ENCODE assay signal across 25 mouse cellular contexts in genomic region chr15:98131942-98132655, GRCm38 (mm10). TPM values are rescaled to one million over a fixed set of nuclear protein-coding genes. Genes with fewer than 3 reads are reported as not detected.
DNase-seq lines count a peak whose midpoint lies in the region; ATAC-seq and TF ChIP-seq lines count a peak whose summit lies in the region.
"Had no signal": no experiment of that assay in that cellular context is flagged by ENCODE, and none has a peak within 500 bp of the region (broad histone marks: within the 10 kb centered on the region; RNA-seq: fewer than 3 reads in every experiment).

No protein-coding gene starts in this region.

- peak; percentile 31; the same call in 1 of the 2 replicates for ATAC-seq in heart, postnatal 0 days (ENCODE audit: insufficient read depth, low read depth)
- ATAC-seq in heart, embryonic 12.5 days (ENCODE audit: insufficient number of reproducible peaks, low FRiP score) = no peak
- 0 out of 2 replicates have a peak, but pooled peaks have one; percentile 30 for ATAC-seq in stomach, postnatal 0 days (ENCODE audit: low FRiP score, low TSS enrichment)
- ATAC-seq in forebrain, embryonic 15.5 days (replicated peaks) = no peak
- ATAC-seq: forebrain, postnatal 0 days; inflammation-experienced regulatory T-cells, adult 6 months; liver, postnatal 0 days; midbrain, embryonic 13.5 days had no signal

- H3K27ac ChIP-seq in heart, postnatal 0 days (ENCODE audit: low read depth) = no peak overlapping the region
- no peak overlapping the region for H3K27ac ChIP-seq in heart, embryonic 12.5 days (ENCODE audit: poor library complexity, severe bottlenecking)
- no peak overlapping the region for H3K27ac ChIP-seq in stomach, postnatal 0 days (replicated peaks)
- H3K27ac ChIP-seq in forebrain, embryonic 15.5 days (replicated peaks) = no peak overlapping the region
- no peak overlapping the region for H3K27ac ChIP-seq in embryonic facial prominence, embryonic 10.5 days (replicated peaks)
- H3K27ac ChIP-seq: forebrain, embryonic 10.5 days; heart, embryonic 10.5 days; hindbrain, embryonic 14.5 days; limb, embryonic 12.5 days; midbrain, embryonic 13.5 days; stomach, embryonic 15.5 days had no signal

- no peaks in the 10 kb centered on the region for H3K4me1 ChIP-seq in heart, postnatal 0 days (ENCODE audit: control insufficient read depth, insufficient read depth)
- no peaks in the 10 kb centered on the region for H3K4me1 ChIP-seq in heart, embryonic 12.5 days (replicated peaks)
- no peaks in the 10 kb centered on the region for H3K4me1 ChIP-seq in stomach, postnatal 0 days (replicated peaks; ENCODE audit: control insufficient read depth, insufficient read depth)
- no peaks in the 10 kb centered on the region for H3K4me1 ChIP-seq in forebrain, embryonic 15.5 days
- H3K4me1 ChIP-seq in embryonic facial prominence, embryonic 10.5 days = peaks cover 14% of the 10 kb centered on the region
- H3K4me1 ChIP-seq: forebrain, embryonic 10.5 days; limb, embryonic 12.5 days; midbrain, embryonic 13.5 days; stomach, embryonic 15.5 days had no signal

- no peak for TF ChIP-seq EP300 in heart, postnatal 0 days (IDR thresholded peaks at IDR 0.05; ENCODE audit: low read depth)
- no peak for TF ChIP-seq EP300 in stomach, postnatal 0 days (optimal IDR thresholded peaks at IDR 0.05)

- no peak for DNase-seq in heart, postnatal 0 days (ENCODE audit: low spot score)
- DNase-seq in ZHBTc4 (ENCODE audit: low read depth, low spot score) = peak; percentile 83
- peak; percentile 69 for DNase-seq in lung, postnatal 10 days
- DNase-seq in stomach, postnatal 0 days (ENCODE audit: low spot score) = no peak
- DNase-seq in embryonic facial prominence, embryonic 10.5 days (ENCODE audit: low spot score) = no peak
- DNase-seq: cerebellum, postnatal 10 days; forebrain, postnatal 0 days; gastrocnemius, postnatal 36 days; kidney, adult 18-20 months; liver, postnatal 0 days; retina, postnatal 1 day; thymus, adult 18-20 months; thymus, postnatal 4 days had no signal

- no peak overlapping the region for H3K4me2 ChIP-seq in heart, postnatal 0 days (ENCODE audit: low read depth, low read length)
- no peak overlapping the region for H3K4me2 ChIP-seq in heart, embryonic 12.5 days
- no peak overlapping the region for H3K4me2 ChIP-seq in stomach, postnatal 0 days (replicated peaks; ENCODE audit: low read depth)
- H3K4me2 ChIP-seq in forebrain, embryonic 15.5 days (replicated peaks) = no peak overlapping the region
- H3K4me2 ChIP-seq: hindbrain, embryonic 14.5 days; limb, embryonic 12.5 days; liver, embryonic 11.5 days; midbrain, embryonic 13.5 days; stomach, embryonic 15.5 days had no signal

- no peak for TF ChIP-seq CTCF in heart, postnatal 0 days (IDR thresholded peaks at IDR 0.05; ENCODE audit: low read depth)
- no peak for TF ChIP-seq CTCF in stomach, postnatal 0 days (IDR thresholded peaks at IDR 0.05; ENCODE audit: low read depth)

- H3K36me3 ChIP-seq in heart, postnatal 0 days (replicated peaks; ENCODE audit: control insufficient read depth, insufficient read depth, low read length) = peaks cover 99% of the 10 kb centered on the region
- H3K36me3 ChIP-seq in heart, embryonic 12.5 days = peaks cover 97% of the 10 kb centered on the region
- H3K36me3 ChIP-seq in stomach, postnatal 0 days (ENCODE audit: control insufficient read depth, insufficient read depth, low read length) = peaks cover 19% of the 10 kb centered on the region
- H3K36me3 ChIP-seq in forebrain, embryonic 15.5 days = peaks cover 88% of the 10 kb centered on the region
- peaks cover 100% of the 10 kb centered on the region for H3K36me3 ChIP-seq in embryonic facial prominence, embryonic 10.5 days (replicated peaks)

- WGBS in heart, postnatal 0 days = 68% methylated on average over 15 of the region's 15 CpGs
- WGBS in heart, embryonic 12.5 days = 81% methylated on average over 15 of the region's 15 CpGs
- 81% methylated on average over 15 of the region's 15 CpGs for WGBS in stomach, postnatal 0 days
- 91% methylated on average over 15 of the region's 15 CpGs for WGBS in forebrain, embryonic 15.5 days
- 87% methylated on average over 15 of the region's 15 CpGs for WGBS in embryonic facial prominence, embryonic 10.5 days

- no peak overlapping the region for H3K9ac ChIP-seq in heart, postnatal 0 days (replicated peaks; ENCODE audit: low read depth, low read length)
- no peak overlapping the region for H3K9ac ChIP-seq in heart, embryonic 12.5 days
- H3K9ac ChIP-seq in stomach, postnatal 0 days (ENCODE audit: low read length) = no peak overlapping the region
- H3K9ac ChIP-seq in forebrain, embryonic 15.5 days (replicated peaks) = no peak overlapping the region
- H3K9ac ChIP-seq: forebrain, postnatal 0 days; hindbrain, embryonic 14.5 days; limb, embryonic 12.5 days; liver, postnatal 0 days; midbrain, embryonic 13.5 days; stomach, embryonic 15.5 days had no signal

- H3K27me3 ChIP-seq in heart, postnatal 0 days (ENCODE audit: control insufficient read depth, insufficient read depth, low read length) = no peaks in the 10 kb centered on the region
- H3K27me3 ChIP-seq in heart, embryonic 12.5 days (replicated peaks) = no peaks in the 10 kb centered on the region
- H3K27me3 ChIP-seq in stomach, postnatal 0 days (ENCODE audit: control insufficient read depth, insufficient read depth, low read length) = no peaks in the 10 kb centered on the region
- no peaks in the 10 kb centered on the region for H3K27me3 ChIP-seq in forebrain, embryonic 15.5 days
- no peaks in the 10 kb centered on the region for H3K27me3 ChIP-seq in embryonic facial prominence, embryonic 10.5 days (replicated peaks; ENCODE audit: low read depth, poor library complexity, severe bottlenecking)
- H3K27me3 ChIP-seq: limb, embryonic 12.5 days; megakaryocyte, embryonic 14.5 days; midbrain, embryonic 13.5 days; stomach, embryonic 15.5 days had no signal

- no peaks in the 10 kb centered on the region for H3K9me3 ChIP-seq in heart, postnatal 0 days (replicated peaks; ENCODE audit: control insufficient read depth, low read length)
- no peaks in the 10 kb centered on the region for H3K9me3 ChIP-seq in heart, embryonic 12.5 days (replicated peaks)
- H3K9me3 ChIP-seq in stomach, postnatal 0 days (ENCODE audit: control insufficient read depth, low read length) = no peaks in the 10 kb centered on the region
- no peaks in the 10 kb centered on the region for H3K9me3 ChIP-seq in forebrain, embryonic 15.5 days
- no peaks in the 10 kb centered on the region for H3K9me3 ChIP-seq in embryonic facial prominence, embryonic 10.5 days
- H3K9me3 ChIP-seq: forebrain, embryonic 10.5 days; heart, embryonic 10.5 days; limb, embryonic 12.5 days; megakaryocyte, embryonic 14.5 days; midbrain, embryonic 13.5 days; stomach, embryonic 15.5 days had no signal

- no peak overlapping the region for H3K4me3 ChIP-seq in heart, postnatal 0 days (ENCODE audit: low read depth, low read length)
- H3K4me3 ChIP-seq in heart, embryonic 12.5 days = no peak overlapping the region
- no peak overlapping the region for H3K4me3 ChIP-seq in stomach, postnatal 0 days (ENCODE audit: low read depth, low read length)
- no peak overlapping the region for H3K4me3 ChIP-seq in forebrain, embryonic 15.5 days
- H3K4me3 ChIP-seq in embryonic facial prominence, embryonic 10.5 days = no peak overlapping the region
- H3K4me3 ChIP-seq: forebrain, embryonic 10.5 days; heart, embryonic 10.5 days; limb, embryonic 12.5 days; megakaryocyte, embryonic 14.5 days; midbrain, embryonic 13.5 days; stomach, embryonic 15.5 days had no signal

RNA-seq across cellular contexts. Expression of gene Asb8, which starts 33.3 kb away (rescaled TPM):
- total RNA-seq in heart, postnatal 0 days (2014; rRNA removed; ENCODE audit: low replicate concordance) = 99.6 and 158 TPM in 2 replicates
- 95.6 and 111 TPM in 2 replicates for polyA plus RNA-seq in heart, postnatal 0 days (2015; fragmentation: Nextera tagmentation; extraction: Ambion mirVana)
- polyA plus RNA-seq in heart, embryonic 12.5 days (2016; fragmentation: Nextera tagmentation; extraction: Ambion mirVana) = 76.2 and 78.9 TPM in 2 replicates
- 31.3 and 31.9 TPM in 2 replicates for polyA plus RNA-seq in stomach, postnatal 0 days (2015; fragmentation: Nextera tagmentation; extraction: Ambion mirVana)
- 45.0 and 45.1 TPM in 2 replicates for polyA plus RNA-seq in forebrain, embryonic 15.5 days (2015; fragmentation: Nextera tagmentation; extraction: Ambion mirVana)
- 38.0 and 43.2 TPM in 2 replicates for polyA plus RNA-seq in embryonic facial prominence, embryonic 10.5 days (2016; fragmentation: Nextera tagmentation; extraction: Ambion mirVana)

RNA-seq across cellular contexts. Expression of gene Ccdc184, which starts 34.9 kb away (rescaled TPM):
- 0.92 and 1.9 TPM in 2 replicates for total RNA-seq in heart, postnatal 0 days (2014; rRNA removed; ENCODE audit: low replicate concordance)
- polyA plus RNA-seq in heart, postnatal 0 days (2015; fragmentation: Nextera tagmentation; extraction: Ambion mirVana) = 0.63 and 0.89 TPM in 2 replicates
- 1.4 TPM in 2 replicates for polyA plus RNA-seq in heart, embryonic 12.5 days (2016; fragmentation: Nextera tagmentation; extraction: Ambion mirVana)
- polyA plus RNA-seq in stomach, postnatal 0 days (2015; fragmentation: Nextera tagmentation; extraction: Ambion mirVana) = 0.92 and 0.95 TPM in 2 replicates
- polyA plus RNA-seq in forebrain, embryonic 15.5 days (2015; fragmentation: Nextera tagmentation; extraction: Ambion mirVana) = 31.2 and 39.1 TPM in 2 replicates
- polyA plus RNA-seq in embryonic facial prominence, embryonic 10.5 days (2016; fragmentation: Nextera tagmentation; extraction: Ambion mirVana) = 2.1 and 2.5 TPM in 2 replicates
- total RNA-seq: gastrocnemius, postnatal 36 days; monocyte, adult 5-6 weeks had no signal
- polyA plus RNA-seq: liver, embryonic 11.5 days; liver, postnatal 0 days had no signal

RNA-seq across cellular contexts. Expression of gene Senp1, which starts 38.6 kb away (rescaled TPM):
- total RNA-seq in heart, postnatal 0 days (2014; rRNA removed; ENCODE audit: low replicate concordance) = 13.3 and 16.7 TPM in 2 replicates
- polyA plus RNA-seq in heart, postnatal 0 days (2015; fragmentation: Nextera tagmentation; extraction: Ambion mirVana) = 8.0 and 10.1 TPM in 2 replicates
- polyA plus RNA-seq in heart, embryonic 12.5 days (2016; fragmentation: Nextera tagmentation; extraction: Ambion mirVana) = 26.9 and 30.1 TPM in 2 replicates
- polyA plus RNA-seq in stomach, postnatal 0 days (2015; fragmentation: Nextera tagmentation; extraction: Ambion mirVana) = 10.0 and 10.8 TPM in 2 replicates
- polyA plus RNA-seq in forebrain, embryonic 15.5 days (2015; fragmentation: Nextera tagmentation; extraction: Ambion mirVana) = 25.4 and 26.2 TPM in 2 replicates
- 46.6 and 47.3 TPM in 2 replicates for polyA plus RNA-seq in embryonic facial prominence, embryonic 10.5 days (2016; fragmentation: Nextera tagmentation; extraction: Ambion mirVana)

RNA-seq across cellular contexts. Expression of gene Pfkm, which starts 39.7 kb away (rescaled TPM):
- 216 and 219 TPM in 2 replicates for total RNA-seq in heart, postnatal 0 days (2014; rRNA removed; ENCODE audit: low replicate concordance)
- 205 and 213 TPM in 2 replicates for polyA plus RNA-seq in heart, postnatal 0 days (2015; fragmentation: Nextera tagmentation; extraction: Ambion mirVana)
- 80.3 and 82.2 TPM in 2 replicates for polyA plus RNA-seq in heart, embryonic 12.5 days (2016; fragmentation: Nextera tagmentation; extraction: Ambion mirVana)
- polyA plus RNA-seq in stomach, postnatal 0 days (2015; fragmentation: Nextera tagmentation; extraction: Ambion mirVana) = 15.5 and 16.7 TPM in 2 replicates
- polyA plus RNA-seq in forebrain, embryonic 15.5 days (2015; fragmentation: Nextera tagmentation; extraction: Ambion mirVana) = 84.2 and 84.4 TPM in 2 replicates
- 36.6 and 39.8 TPM in 2 replicates for polyA plus RNA-seq in embryonic facial prominence, embryonic 10.5 days (2016; fragmentation: Nextera tagmentation; extraction: Ambion mirVana)

Comparison
In these comparisons a context has a peak if more than half of its experiments do, and no peak if none do; other contexts are left out.
1. ATAC-seq: peak in heart, postnatal 0 days (single experiment) and stomach, postnatal 0 days (single experiment); none in heart, embryonic 12.5 days (single experiment) and forebrain, embryonic 15.5 days (single experiment).
2. DNase-seq: peak in ZHBTc4 (single experiment) and lung, postnatal 10 days (single experiment); none in heart, postnatal 0 days (single experiment), stomach, postnatal 0 days (single experiment) and embryonic facial prominence, embryonic 10.5 days (single experiment).